Mouse (Mus musculus) left cerebral cortex, adult 2 months (tissue): ENCODE data around the gene Gm21209. TPM values are rescaled to one million over a fixed set of nuclear protein-coding genes. Genes with fewer than 3 reads are reported as not detected.
"Not testable (repeated sequence)": the region's sequence is repeated elsewhere in the genome, so short reads cannot be mapped to it uniquely, and the experiment has no call there.

Experiments
- DNase-seq, 2 experiments: peaks; one replicate each; pipeline ENCODE4 v3.0.0; 2021 to 2022; ENCODE audit warnings: low spot score in 2 of 2, mixed read lengths in 1 of 2; ENCODE audit errors: extremely low spot score in 1 of 2
- H3K27ac ChIP-seq: fragments of 200-600 bp; 2 replicates; pipeline ENCODE4 v1.8.1; 2022
- H3K4me3 ChIP-seq: fragments of 200-600 bp; 2 replicates; pipeline ENCODE4 v1.8.1; 2022
- intact Hi-C: fragments of 180-260 bp; cut with DNase I; formaldehyde crosslinking; loops from one replicate; pipeline ENCODE4 v1.15.1; 2025
- long read RNA-seq, 2 experiments: library from polyadenylated mRNA; stranded (forward); transcript quantifications; one replicate each; pipeline ENCODE4 v2.0.0; 2021; ENCODE audit warnings: borderline mapping rate in 2 of 2
- total RNA-seq, 2 experiments: library from RNA; stranded (reverse); gene quantifications; 2 replicates each; pipeline ENCODE4 v1.2.3; 2021

Gm21209 gene
- not detected for total RNA-seq
- long read RNA-seq, experiment 1 = 0 reads
- long read RNA-seq, experiment 2 = 0 reads

DNA sequence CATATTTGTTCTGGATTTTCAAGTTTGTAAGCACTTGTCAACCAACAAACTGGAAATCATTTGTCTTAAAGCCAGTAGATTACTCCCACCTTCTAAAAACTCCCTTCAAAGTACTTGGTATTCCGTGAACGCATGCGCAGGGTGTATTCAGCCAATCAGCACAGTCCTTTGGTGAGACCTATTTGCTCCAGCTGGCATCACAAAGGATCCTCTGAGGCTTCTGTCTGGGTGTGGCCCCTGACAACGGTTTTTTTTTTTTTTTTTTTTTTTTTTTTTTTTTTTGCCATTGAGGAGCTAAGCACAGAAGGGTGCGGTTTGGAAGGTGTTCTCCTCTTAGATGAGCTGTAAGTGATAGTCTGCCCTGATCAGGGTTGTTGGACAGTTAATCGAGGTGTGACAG, at the start of gene Gm21209:
Gene Gm21209 (plus strand): TSS at position 301 of the 400 bp plus-strand sequence.
- H3K27ac ChIP-seq, DNase-seq, H3K4me3 ChIP-seq, intact Hi-C loops: not testable (repeated sequence)
